Mouse (Mus musculus): ENCODE results near the gene Cpa1. TPM values are rescaled to one million over a fixed set of nuclear protein-coding genes. Genes with fewer than 3 reads are reported as not detected.

The Cpa1 gene
- polyA plus RNA-seq, 1 experiment from 2014 or later = 0.48 TPM

Other genes with a start within 250 kb of the Cpa1 start
- gene Zc3hc1, start 248.2 kb upstream of the Cpa1 start, polyA plus RNA-seq (2015; fragmentation: Nextera tagmentation; extraction: Ambion mirVana) = 71.3 and 74.2 TPM in 2 replicates
- 33.0 and 35.1 TPM in 2 replicates for gene Klhdc10, start 237.3 kb upstream of the Cpa1 start, polyA plus RNA-seq (2015; fragmentation: Nextera tagmentation; extraction: Ambion mirVana)
- gene Tmem209, start 129.4 kb upstream of the Cpa1 start, polyA plus RNA-seq (2015; fragmentation: Nextera tagmentation; extraction: Ambion mirVana) = 32.6 and 34.1 TPM in 2 replicates
- gene Ssmem1, start 129.4 kb upstream of the Cpa1 start, polyA plus RNA-seq (2015; fragmentation: Nextera tagmentation; extraction: Ambion mirVana) = 0.14 TPM in 1 of 2 replicates, not detected in the other
- gene Cpa2, start 97.6 kb upstream of the Cpa1 start, polyA plus RNA-seq (2015; fragmentation: Nextera tagmentation; extraction: Ambion mirVana) = 4.7 and 5.3 TPM in 2 replicates
- 1.9 and 2.0 TPM in 2 replicates for gene Cpa4, start 70.8 kb upstream of the Cpa1 start, polyA plus RNA-seq (2015; fragmentation: Nextera tagmentation; extraction: Ambion mirVana)
- 0.13 TPM in 1 of 2 replicates, not detected in the other for gene Cpa5, start 28.2 kb upstream of the Cpa1 start, polyA plus RNA-seq (2015; fragmentation: Nextera tagmentation; extraction: Ambion mirVana)
- 14.9 and 17.3 TPM in 2 replicates for gene Cep41, start 54.5 kb downstream of the Cpa1 start, polyA plus RNA-seq (2015; fragmentation: Nextera tagmentation; extraction: Ambion mirVana)
- gene Mest, start 84.3 kb downstream of the Cpa1 start, polyA plus RNA-seq (2015; fragmentation: Nextera tagmentation; extraction: Ambion mirVana) = 313 and 315 TPM in 2 replicates

Measured in forebrain, embryonic 15.5 days (tissue).